Mouse (Mus musculus) liver, embryonic 16.5 days (tissue): ENCODE measurements around the gene Wnk1. TPM values are rescaled to one million over a fixed set of nuclear protein-coding genes. Genes with fewer than 3 reads are reported as not detected.

Source experiments
- ATAC-seq: fragments of 200-750 bp; cut with Nextera tagmentation; 2 replicates; pipeline ENCODE4 v1.8.0; 2017; ENCODE audit warnings: low read depth, mild to moderate bottlenecking, moderate number of reproducible peaks, moderate library complexity
- H3K27ac ChIP-seq: fragments of 300-500 bp; sonication (generic); 2 replicates; pipeline ENCODE4 v1.5.1; 2014; ENCODE audit warnings: mild to moderate bottlenecking, low read length
- H3K27me3 ChIP-seq: fragments of 300-500 bp; sonication (generic); 2 replicates; pipeline ENCODE4 v1.6.1; 2014; ENCODE audit warnings: low read depth, low read length, mixed read lengths; ENCODE audit not compliant: control insufficient read depth, insufficient read depth
- H3K36me3 ChIP-seq: fragments of 300-500 bp; sonication (generic); 2 replicates; pipeline ENCODE4 v1.6.1; 2014; ENCODE audit warnings: mild to moderate bottlenecking; ENCODE audit not compliant: control insufficient read depth, insufficient read depth
- H3K4me1 ChIP-seq: fragments of 300-500 bp; sonication (generic); 2 replicates; pipeline ENCODE4 v1.6.1; 2014; ENCODE audit warnings: low read depth, low read length, mixed read lengths; ENCODE audit not compliant: control insufficient read depth
- H3K4me2 ChIP-seq: fragments of 300-500 bp; sonication (generic); 2 replicates; pipeline ENCODE4 v1.6.1; 2014; ENCODE audit warnings: low read depth, low read length, mixed read lengths
- H3K4me3 ChIP-seq: fragments of 300-500 bp; sonication (generic); 2 replicates; pipeline ENCODE4 v1.5.1; 2014; ENCODE audit warnings: low read depth, mild to moderate bottlenecking, low read length
- H3K9ac ChIP-seq: fragments of 300-500 bp; sonication (generic); 2 replicates; pipeline ENCODE4 v1.6.1; 2014; ENCODE audit warnings: low read depth, low read length
- H3K9me3 ChIP-seq: fragments of 300-500 bp; sonication (generic); replicated peaks from 2 replicates; pipeline ENCODE4 v1.6.1; 2016; ENCODE audit warnings: low read length; ENCODE audit not compliant: control insufficient read depth
- WGBS: fragments of 180-500 bp; shearing (Covaris S2); extraction: QIAGEN DNeasy Blood & Tissue Kit; methylation state at CpG from one replicate; pipeline ENCODE4 v1.1.7; 2014; ENCODE audit not compliant: insufficient replicate concordance; 5-methylcytosine and 5-hydroxymethylcytosine counted together
- polyA plus RNA-seq: library from polyadenylated mRNA; unstranded; fragments of >200 nt; fragmentation: Nextera tagmentation; extraction: Ambion mirVana; gene quantifications from 2 replicates; pipeline ENCODE4 v1.2.1, GENCODE M21; 2015

The Wnk1 gene
- polyA plus RNA-seq, 1 experiment from 2014 or later = 28.8 TPM

DNA sequence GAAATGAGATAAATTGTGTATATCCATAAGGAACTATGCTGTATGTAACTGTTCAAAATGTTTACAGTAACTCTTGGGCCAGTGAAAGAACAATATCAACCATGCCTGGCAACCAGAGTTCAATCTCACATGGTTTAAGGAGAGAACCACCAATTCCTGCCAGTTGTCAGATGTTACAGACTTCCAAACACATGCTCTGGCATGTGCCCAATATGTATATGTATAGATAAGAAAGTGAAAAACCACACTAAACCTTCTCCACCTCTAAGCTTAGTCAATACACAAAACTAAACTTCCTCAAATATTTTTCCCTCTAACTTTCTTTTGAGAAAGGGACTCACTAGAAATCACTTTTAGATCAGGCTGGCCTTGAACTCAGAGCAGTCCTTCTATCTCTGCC is 13.9 kb downstream of the Wnk1 start:
- peaks cover 8% of the 10 kb centered on the region for H3K4me1 ChIP-seq
- no peak overlapping the region for H3K4me3 ChIP-seq
- peak overlapping the region; percentile 23 for H3K27ac ChIP-seq
- no peaks in the 10 kb centered on the region for H3K27me3 ChIP-seq
- H3K9ac ChIP-seq = no peak overlapping the region
- peak; percentile 55 for ATAC-seq
- H3K9me3 ChIP-seq = no peaks in the 10 kb centered on the region
- no peak overlapping the region for H3K4me2 ChIP-seq
- peaks cover 4% of the 10 kb centered on the region for H3K36me3 ChIP-seq

DNA sequence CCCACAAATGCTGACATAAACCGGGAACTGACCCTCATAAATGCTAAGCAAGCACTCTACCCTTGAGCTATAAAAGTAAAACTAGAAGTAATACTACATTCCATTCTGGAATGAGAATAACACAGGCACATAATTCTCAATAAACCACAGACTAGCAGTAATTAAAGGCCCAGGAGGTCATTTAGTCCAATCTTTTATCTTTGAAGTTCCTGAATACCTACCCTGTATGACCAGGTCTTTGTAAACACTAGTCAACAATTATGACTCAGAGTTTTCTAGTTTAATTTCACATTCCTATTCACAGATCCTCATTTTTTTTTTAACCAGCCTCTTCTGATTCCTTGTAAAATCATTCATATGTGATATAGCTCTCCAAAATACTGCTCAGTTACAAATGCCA is 14.7 kb downstream of the Wnk1 start:
- H3K9me3 ChIP-seq = no peaks in the 10 kb centered on the region
- H3K27me3 ChIP-seq = no peaks in the 10 kb centered on the region
- H3K4me2 ChIP-seq = no peak overlapping the region
- no peak for ATAC-seq
- no peak overlapping the region for H3K4me3 ChIP-seq
- H3K27ac ChIP-seq = no peak overlapping the region
- no peak overlapping the region for H3K9ac ChIP-seq
- peaks cover 12% of the 10 kb centered on the region for H3K4me1 ChIP-seq
- no peaks in the 10 kb centered on the region; the same call in 1 of the 2 replicates for H3K36me3 ChIP-seq
- WGBS = 55% methylated on average over 1 of the region's 1 CpGs

DNA sequence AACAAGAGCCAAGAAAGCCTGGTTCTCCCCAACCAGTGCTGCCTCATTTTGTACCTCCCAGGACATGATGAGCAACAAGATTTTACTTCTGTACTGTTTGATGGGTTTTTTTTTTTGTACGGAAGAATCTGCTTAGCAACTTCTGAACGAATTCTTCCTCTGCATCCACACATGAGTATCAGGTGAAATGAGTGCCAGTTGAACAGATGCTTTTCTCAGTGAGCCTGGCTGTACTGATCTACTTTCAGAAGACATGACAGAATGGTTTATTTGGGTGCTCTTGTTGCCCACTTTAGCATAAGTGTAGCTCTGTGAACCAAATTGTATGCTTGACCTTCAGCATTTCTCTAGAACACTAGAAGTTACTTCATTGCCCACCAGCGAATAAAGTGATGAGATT is 16.4 kb downstream of the Wnk1 start:
- Histone ChIP-seq H3K4me1 (peaks cover 15% of the 10 kb centered on the region), H3K27ac (no peak overlapping the region), H3K27me3 (no peaks in the 10 kb centered on the region), H3K9me3 (no peaks in the 10 kb centered on the region), H3K36me3 (no peaks in the 10 kb centered on the region; the same call in 1 of the 2 replicates), H3K4me2 (no peak overlapping the region), H3K4me3 (no peak overlapping the region), H3K9ac (no peak overlapping the region)
- no peak for ATAC-seq
- WGBS = 81% methylated on average over 3 of the region's 3 CpGs

DNA sequence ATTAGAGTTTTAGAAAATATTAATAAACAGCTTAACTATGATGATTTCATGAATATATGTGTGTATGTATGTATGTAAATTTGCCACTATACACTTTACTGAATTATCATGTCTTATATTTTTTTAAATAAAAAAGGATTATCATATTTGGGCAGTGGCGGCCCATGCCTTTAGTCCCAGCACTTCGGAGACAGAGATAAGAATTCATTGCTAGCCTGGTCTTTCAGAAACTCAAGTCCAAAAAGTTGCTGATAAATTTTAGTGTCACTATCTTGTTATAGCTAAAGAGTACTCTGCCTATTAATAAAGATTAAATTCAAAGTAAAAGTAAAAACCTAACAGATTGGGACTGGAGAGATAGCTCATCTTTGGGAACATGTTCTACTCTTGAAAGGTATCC is 18.8 kb downstream of the Wnk1 start:
- WGBS = 19% methylated on average over 2 of the region's 2 CpGs
- H3K27ac ChIP-seq = no peak overlapping the region
- ATAC-seq = peak; percentile 69
- H3K4me2 ChIP-seq = no peak overlapping the region
- H3K27me3 ChIP-seq = no peaks in the 10 kb centered on the region
- H3K36me3 ChIP-seq = no peaks in the 10 kb centered on the region
- no peaks in the 10 kb centered on the region for H3K9me3 ChIP-seq
- no peak overlapping the region for H3K4me3 ChIP-seq
- H3K4me1 ChIP-seq = peaks cover 10% of the 10 kb centered on the region
- H3K9ac ChIP-seq = no peak overlapping the region

DNA sequence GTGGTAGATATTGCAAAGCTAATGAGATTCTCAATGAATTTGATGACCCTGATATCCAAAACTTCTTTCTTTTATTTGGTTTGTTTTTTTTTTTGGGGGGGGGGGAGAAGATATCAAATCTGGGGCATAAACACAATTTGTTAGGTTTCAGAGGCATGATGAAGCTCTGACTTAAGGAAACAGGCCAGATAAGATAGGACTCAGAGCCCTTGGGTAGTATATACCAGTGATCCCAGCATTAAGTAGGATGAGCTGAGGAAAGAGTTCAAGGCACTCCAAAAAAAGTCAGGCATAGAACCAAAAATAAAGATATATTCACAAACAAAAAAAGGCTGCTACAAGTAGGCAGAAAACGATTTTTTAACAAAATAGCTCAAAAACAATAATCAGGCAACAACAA is 25.3 kb downstream of the Wnk1 start:
- H3K4me2 ChIP-seq = peak overlapping the region; percentile 11; the same call in 1 of the 2 replicates
- ATAC-seq = peak; percentile 47; the same call in 1 of the 2 replicates
- H3K4me3 ChIP-seq = no peak overlapping the region
- H3K36me3 ChIP-seq = no peaks in the 10 kb centered on the region
- peaks cover 28% of the 10 kb centered on the region for H3K4me1 ChIP-seq
- no peak overlapping the region for H3K9ac ChIP-seq
- no peaks in the 10 kb centered on the region for H3K9me3 ChIP-seq
- peak overlapping the region; percentile 66 for H3K27ac ChIP-seq
- H3K27me3 ChIP-seq = no peaks in the 10 kb centered on the region
- WGBS = 39% methylated on average over 1 of the region's 1 CpGs

DNA sequence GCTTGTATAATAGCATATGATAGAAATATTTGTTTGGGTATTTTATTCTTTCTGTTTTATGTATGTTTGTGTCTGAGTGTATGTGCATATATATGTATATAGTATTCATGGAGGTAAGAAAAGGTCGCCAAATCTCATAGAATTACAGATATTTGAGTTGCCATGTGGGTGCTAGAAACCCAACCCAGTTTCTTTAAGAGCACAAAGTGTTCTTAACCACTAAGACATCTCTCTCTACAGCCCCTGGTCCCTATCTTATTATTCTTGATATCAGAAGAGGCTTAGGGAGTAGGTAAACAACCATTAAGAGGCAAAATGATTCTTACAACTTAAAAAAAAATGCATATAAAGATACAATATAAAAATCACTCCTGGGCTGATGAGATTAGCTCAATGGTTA is 27.0 kb downstream of the Wnk1 start:
- Histone ChIP-seq H3K4me1 (peaks cover 35% of the 10 kb centered on the region), H3K36me3 (no peaks in the 10 kb centered on the region), H3K27me3 (no peaks in the 10 kb centered on the region), H3K9ac (no peak overlapping the region), H3K4me2 (0 out of 2 replicates have a peak overlapping the region, but pooled peaks have one; percentile 37), H3K27ac (peak overlapping the region; percentile 89), H3K4me3 (no peak overlapping the region), H3K9me3 (no peaks in the 10 kb centered on the region)
- peak; percentile 67 for ATAC-seq
- 60% methylated on average over 1 of the region's 1 CpGs for WGBS

DNA sequence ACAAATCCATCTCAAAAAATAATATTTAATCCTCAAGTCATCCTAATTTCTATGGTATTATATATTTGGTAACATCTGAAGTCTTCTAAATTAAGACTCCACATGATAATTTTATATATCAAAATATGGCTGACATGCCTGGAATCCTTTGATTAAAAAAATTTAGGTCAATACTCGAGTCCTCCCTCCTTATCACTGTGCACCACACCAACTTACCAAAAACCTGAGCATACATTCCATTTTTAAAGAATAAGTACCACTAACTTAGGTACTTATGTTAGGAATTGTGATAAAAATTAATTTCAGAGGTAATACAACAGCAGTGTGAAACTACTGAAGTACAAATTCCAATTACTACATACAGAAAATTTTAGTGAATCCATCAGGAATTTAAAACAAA is 27.5 kb downstream of the Wnk1 start:
- WGBS = 23% methylated on average over 1 of the region's 1 CpGs
- Histone ChIP-seq H3K9ac (no peak overlapping the region), H3K9me3 (no peaks in the 10 kb centered on the region), H3K4me2 (no peak overlapping the region), H3K27me3 (no peaks in the 10 kb centered on the region), H3K4me1 (peaks cover 38% of the 10 kb centered on the region), H3K4me3 (no peak overlapping the region), H3K27ac (no peak overlapping the region), H3K36me3 (no peaks in the 10 kb centered on the region)
- peak; percentile 91 for ATAC-seq

DNA sequence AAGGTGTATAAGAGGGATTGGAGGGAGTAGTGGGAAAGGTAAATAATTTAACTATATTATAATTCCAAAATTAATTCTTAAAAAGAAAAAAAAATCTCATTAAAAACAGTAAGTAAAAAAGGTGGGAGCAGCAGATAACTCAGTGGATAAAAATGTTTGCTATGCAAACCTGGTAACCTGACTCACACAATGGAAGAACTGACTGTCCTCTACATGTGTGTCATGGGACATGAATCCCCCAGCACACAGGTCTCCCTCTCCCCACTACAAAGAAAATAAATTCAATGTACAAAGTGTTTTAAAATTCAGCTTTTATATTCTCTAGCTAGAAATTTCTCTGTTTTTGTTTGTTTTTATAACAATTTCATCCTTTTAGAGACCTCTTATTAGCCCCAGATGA is 27.9 kb downstream of the Wnk1 start:
- Histone ChIP-seq H3K9me3 (no peaks in the 10 kb centered on the region), H3K4me1 (peaks cover 38% of the 10 kb centered on the region), H3K4me2 (no peak overlapping the region; the same call in 1 of the 2 replicates), H3K9ac (no peak overlapping the region; the same call in 1 of the 2 replicates), H3K27me3 (no peaks in the 10 kb centered on the region), H3K4me3 (no peak overlapping the region), H3K27ac (peak overlapping the region; percentile 63), H3K36me3 (no peaks in the 10 kb centered on the region)
- no peak for ATAC-seq

DNA sequence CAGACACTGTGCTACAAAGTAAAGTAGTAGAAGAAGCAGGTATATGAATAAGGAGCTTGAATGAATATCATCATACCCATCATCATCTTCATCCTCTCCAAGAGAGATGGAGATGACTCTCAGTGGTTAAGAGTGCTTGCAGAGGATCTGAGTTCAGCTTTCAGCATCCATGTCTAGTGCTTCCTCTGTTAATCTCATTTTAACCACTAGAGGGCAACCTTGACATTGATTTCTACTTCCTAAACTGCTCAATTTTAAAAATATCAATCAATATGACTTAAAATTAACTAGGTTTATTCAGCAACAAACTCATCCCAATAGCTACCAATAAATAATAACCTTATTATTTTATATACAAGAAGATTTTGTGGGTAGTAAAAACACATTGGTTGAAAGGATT is 36.8 kb downstream of the Wnk1 start:
- Histone ChIP-seq H3K4me2 (no peak overlapping the region), H3K36me3 (peaks cover 20% of the 10 kb centered on the region), H3K27me3 (no peaks in the 10 kb centered on the region), H3K4me1 (peaks cover 5% of the 10 kb centered on the region), H3K9me3 (no peaks in the 10 kb centered on the region), H3K9ac (no peak overlapping the region), H3K27ac (no peak overlapping the region), H3K4me3 (no peak overlapping the region)
- ATAC-seq = peak; percentile 43; the same call in 1 of the 2 replicates

DNA sequence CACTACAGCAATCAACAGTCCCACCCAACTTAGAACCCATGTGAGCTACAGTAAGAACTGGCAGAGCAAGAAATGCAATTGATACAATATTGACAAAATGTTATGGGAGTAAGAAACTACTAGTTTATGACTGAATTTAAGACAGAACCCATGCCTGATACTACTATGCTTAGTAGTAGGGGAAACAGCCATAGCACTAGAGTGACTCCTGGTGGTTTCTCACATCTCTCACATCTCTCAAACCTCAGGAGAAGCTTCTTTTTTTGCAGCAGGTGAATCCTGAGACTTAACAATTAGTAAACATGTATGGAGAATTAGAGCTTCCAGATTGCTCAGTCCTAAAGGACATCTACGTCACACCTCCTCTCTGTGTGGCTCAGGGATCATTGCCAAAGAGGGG is 42.0 kb downstream of the Wnk1 start:
- Histone ChIP-seq H3K36me3 (peaks cover 19% of the 10 kb centered on the region), H3K9me3 (no peaks in the 10 kb centered on the region), H3K27ac (no peak overlapping the region), H3K4me1 (no peaks in the 10 kb centered on the region), H3K4me2 (no peak overlapping the region), H3K27me3 (no peaks in the 10 kb centered on the region), H3K4me3 (no peak overlapping the region), H3K9ac (no peak overlapping the region)
- 94% methylated on average over 1 of the region's 1 CpGs for WGBS
- ATAC-seq = no peak
